10 mouse cellular contexts compared by ENCODE assay signal in the genomic region with DNA sequence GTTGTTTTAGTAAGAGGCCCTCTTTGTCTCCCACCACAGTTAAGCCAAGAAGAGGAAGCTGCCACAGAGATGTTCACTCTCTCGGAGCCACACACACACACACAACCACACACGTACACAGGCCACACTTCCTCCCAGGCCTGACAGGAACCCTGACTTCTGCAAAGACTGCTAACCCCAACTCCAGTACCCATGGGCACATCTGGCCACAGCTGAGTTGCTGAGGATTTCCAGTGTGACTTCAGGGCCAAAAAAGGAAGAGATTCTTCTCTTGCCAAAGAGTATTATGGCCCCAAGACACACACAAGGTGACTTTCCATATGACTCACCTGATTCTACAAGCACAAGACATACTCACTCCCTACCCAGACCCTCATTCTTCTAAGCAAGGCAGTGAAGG. TPM values are rescaled to one million over a fixed set of nuclear protein-coding genes. Genes with fewer than 3 reads are reported as not detected.
DNase-seq lines count a peak whose midpoint lies in the region; ATAC-seq and TF ChIP-seq lines count a peak whose summit lies in the region.
"Had no signal": no experiment of that assay in that cellular context is flagged by ENCODE, and none has a peak within 500 bp of the region (broad histone marks: within the 10 kb centered on the region; RNA-seq: fewer than 3 reads in every experiment).

No protein-coding gene starts in this region.

- peak overlapping the region; percentile 40; the same call in 1 of the 2 replicates for H3K27ac ChIP-seq in thymus, adult 2 months (ENCODE audit: control insufficient read depth, insufficient read depth, low read length)
- peak overlapping the region; percentile 60 for H3K27ac ChIP-seq in intestine, postnatal 0 days (ENCODE audit: low read depth, low read length)
- H3K27ac ChIP-seq in forebrain, postnatal 0 days (ENCODE audit: low read depth, low read length): no peak overlapping the region
- H3K27ac ChIP-seq: limb, embryonic 13.5 days; neural tube, embryonic 13.5 days had no signal

- DNase-seq in thymus, adult 2 months: no peak
- no peak for DNase-seq in thymus, postnatal 10 days (ENCODE audit: low spot score in 2 of 2)
- no peak for DNase-seq in forebrain, postnatal 0 days
- no peak for DNase-seq in Muller cell, postnatal 12 days (ENCODE audit: inconsistent ontology term)

- no peak overlapping the region for H3K4me3 ChIP-seq in thymus, adult 2 months (ENCODE audit: control insufficient read depth, insufficient read depth, low read length)
- no peak overlapping the region for H3K4me3 ChIP-seq in intestine, postnatal 0 days (ENCODE audit: low read depth, low read length)
- no peak overlapping the region for H3K4me3 ChIP-seq in forebrain, postnatal 0 days (ENCODE audit: low read depth, low read length)
- H3K4me3 ChIP-seq: embryonic facial prominence, embryonic 10.5 days; limb, embryonic 13.5 days; neural tube, embryonic 13.5 days had no signal

- no peaks in the 10 kb centered on the region for H3K36me3 ChIP-seq in thymus, adult 2 months (ENCODE audit: control insufficient read depth, insufficient read depth, low read length)
- no peaks in the 10 kb centered on the region for H3K36me3 ChIP-seq in intestine, postnatal 0 days (ENCODE audit: control insufficient read depth, insufficient read depth)
- no peaks in the 10 kb centered on the region for H3K36me3 ChIP-seq in forebrain, postnatal 0 days (ENCODE audit: insufficient read depth)
- H3K36me3 ChIP-seq: embryonic facial prominence, embryonic 10.5 days; limb, embryonic 13.5 days; neural tube, embryonic 13.5 days had no signal

- H3K27me3 ChIP-seq in thymus, adult 2 months (ENCODE audit: control insufficient read depth, insufficient read depth, low read length): no peaks in the 10 kb centered on the region
- H3K27me3 ChIP-seq in intestine, postnatal 0 days (replicated peaks; ENCODE audit: control insufficient read depth, insufficient read depth, low read length): no peaks in the 10 kb centered on the region
- no peaks in the 10 kb centered on the region for H3K27me3 ChIP-seq in forebrain, postnatal 0 days (ENCODE audit: insufficient read depth, low read length)
- H3K27me3 ChIP-seq: limb, embryonic 13.5 days; neural tube, embryonic 13.5 days had no signal

- no peak; the same call in 1 of the 2 replicates for ATAC-seq in intestine, postnatal 0 days
- ATAC-seq in megakaryocyte progenitor cell, adult 5-6 weeks (replicated peaks; ENCODE audit: poor library complexity): peak; percentile 93
- no peak for ATAC-seq in cerebellum, adult (ENCODE audit: insufficient number of reproducible peaks, low FRiP score, low TSS enrichment)
- no peak for ATAC-seq in forebrain, postnatal 0 days

- H3K9ac ChIP-seq in intestine, postnatal 0 days (ENCODE audit: low read depth, low read length): no peak overlapping the region
- no peak overlapping the region for H3K9ac ChIP-seq in forebrain, postnatal 0 days
- H3K9ac ChIP-seq: limb, embryonic 13.5 days; neural tube, embryonic 13.5 days had no signal

- H3K9me3 ChIP-seq in intestine, postnatal 0 days (ENCODE audit: control insufficient read depth): no peaks in the 10 kb centered on the region
- H3K9me3 ChIP-seq in forebrain, postnatal 0 days (ENCODE audit: low read length): no peaks in the 10 kb centered on the region
- H3K9me3 ChIP-seq: embryonic facial prominence, embryonic 10.5 days; neural tube, embryonic 13.5 days had no signal

- TF ChIP-seq POLR2A in thymus, adult 2 months (IDR thresholded peaks at IDR 0.05; ENCODE audit: control insufficient read depth, extremely low read depth, insufficient read depth, low read length, poor library complexity): no peak

- no peak overlapping the region for H3K4me2 ChIP-seq in intestine, postnatal 0 days (replicated peaks; ENCODE audit: low read depth)
- no peak overlapping the region for H3K4me2 ChIP-seq in forebrain, postnatal 0 days (ENCODE audit: low read depth)
- H3K4me2 ChIP-seq: limb, embryonic 13.5 days; neural tube, embryonic 13.5 days had no signal

- peaks cover 19% of the 10 kb centered on the region for H3K4me1 ChIP-seq in thymus, adult 2 months (replicated peaks; ENCODE audit: control insufficient read depth, insufficient read depth, low read length)
- H3K4me1 ChIP-seq in intestine, postnatal 0 days (replicated peaks; ENCODE audit: control insufficient read depth, insufficient read depth, low read length): no peaks in the 10 kb centered on the region
- H3K4me1 ChIP-seq in forebrain, postnatal 0 days (ENCODE audit: insufficient read depth): no peaks in the 10 kb centered on the region
- H3K4me1 ChIP-seq: neural tube, embryonic 13.5 days had no signal

- TF ChIP-seq CTCF in thymus, adult 2 months (IDR thresholded peaks at IDR 0.05; ENCODE audit: borderline replicate concordance, control insufficient read depth, extremely low read depth, insufficient read depth, low read length, poor library complexity): no peak
- TF ChIP-seq CTCF in intestine, postnatal 0 days (IDR thresholded peaks at IDR 0.05; ENCODE audit: low read depth): no peak
- TF ChIP-seq CTCF in forebrain, postnatal 0 days (IDR thresholded peaks at IDR 0.05; ENCODE audit: low read depth): no peak

- WGBS in thymus, adult 2 months: 5% methylated on average over 2 of the region's 2 CpGs
- 84% methylated on average over 2 of the region's 2 CpGs for WGBS in intestine, postnatal 0 days
- 87% methylated on average over 2 of the region's 2 CpGs for WGBS in forebrain, postnatal 0 days

RNA-seq across cellular contexts. Expression of gene Abr, which starts 34.1 kb away (rescaled TPM):
- polyA plus RNA-seq in thymus, adult 2 months (2012; rRNA removed): 75.0 and 79.8 TPM in 2 replicates
- 32.3 and 35.0 TPM in 2 replicates for polyA plus RNA-seq in intestine, postnatal 0 days (2015; fragmentation: Nextera tagmentation; extraction: Ambion mirVana)
- total RNA-seq in megakaryocyte progenitor cell, adult 5-6 weeks (2015): 25.2 and 32.5 TPM in 2 replicates
- 45.9 and 49.7 TPM in 2 replicates for total RNA-seq in megakaryocyte progenitor cell, adult 5-6 weeks (2017)
- total RNA-seq in forebrain, postnatal 0 days (2014; rRNA removed): 241 and 262 TPM in 2 replicates
- polyA plus RNA-seq in forebrain, postnatal 0 days (2015; fragmentation: Nextera tagmentation; extraction: Ambion mirVana): 99.1 and 110 TPM in 2 replicates
